Mouse (Mus musculus) lung, postnatal 0 days (tissue): Measurements from ENCODE around the gene Sox6.

Source experiments
- CTCF ChIP-seq: IDR thresholded peaks from 2 replicates; pipeline ENCODE4 v1.5.1; 2016; ENCODE audit warnings: antibody characterized with exemption, mild to moderate bottlenecking
- EP300 ChIP-seq: IDR thresholded peaks from 2 replicates; pipeline ENCODE4 v1.6.1; 2016; ENCODE audit warnings: antibody characterized with exemption, mild to moderate bottlenecking, control low read depth

- TF ChIP-seq CTCF (no peak), EP300 (no peak)
Observed at GRCm38 (mm10) chr7:116029991-116030390, 8.6 kb downstream of the Sox6 start.
